Mouse (Mus musculus) limb, embryonic 14.5 days (tissue): ENCODE data around the gene Scn3b. TPM values are rescaled to one million over a fixed set of nuclear protein-coding genes. Genes with fewer than 3 reads are reported as not detected.

Experiments used
- ATAC-seq: fragments of 200-750 bp; cut with Nextera tagmentation; 2 replicates; pipeline ENCODE4 v1.8.0; 2017; ENCODE audit warnings: low read depth, moderate number of reproducible peaks, moderate TSS enrichment; ENCODE audit not compliant: low FRiP score
- DNase-seq: peaks from one replicate; pipeline ENCODE4 v3.0.0-alpha.2; 2015; ENCODE audit warnings: low spot score
- H3K27ac ChIP-seq: fragments of 300-500 bp; sonication (generic); replicated peaks from 2 replicates; pipeline ENCODE4 v1.5.1; 2014; ENCODE audit warnings: low read depth, mild to moderate bottlenecking, low read length, moderate library complexity, mixed read lengths
- H3K27me3 ChIP-seq: fragments of 300-500 bp; sonication (generic); 2 replicates; pipeline ENCODE4 v1.6.1; 2014; ENCODE audit warnings: low read length, mixed read lengths; ENCODE audit not compliant: control insufficient read depth, insufficient read depth
- H3K36me3 ChIP-seq: fragments of 300-500 bp; sonication (generic); 2 replicates; pipeline ENCODE4 v1.6.1; 2014; ENCODE audit warnings: mild to moderate bottlenecking, low read length, moderate library complexity, mixed read lengths; ENCODE audit not compliant: control insufficient read depth, insufficient read depth
- H3K4me1 ChIP-seq: fragments of 300-500 bp; sonication (generic); 2 replicates; pipeline ENCODE4 v1.6.1; 2014; ENCODE audit warnings: antibody characterized with exemption, low read length, mixed read lengths; ENCODE audit not compliant: control insufficient read depth, insufficient read depth
- H3K4me2 ChIP-seq: fragments of 300-500 bp; sonication (generic); replicated peaks from 2 replicates; pipeline ENCODE4 v1.6.1; 2014; ENCODE audit warnings: low read depth, mild to moderate bottlenecking, low read length, moderate library complexity; ENCODE audit not compliant: severe bottlenecking
- H3K4me3 ChIP-seq: fragments of 300-500 bp; sonication (generic); replicated peaks from 2 replicates; pipeline ENCODE4 v1.5.1; 2014; ENCODE audit warnings: low read length
- H3K9ac ChIP-seq: fragments of 300-500 bp; sonication (generic); 2 replicates; pipeline ENCODE4 v1.6.1; 2014; ENCODE audit warnings: mild to moderate bottlenecking, low read depth, low read length, moderate library complexity; ENCODE audit not compliant: severe bottlenecking
- H3K9me3 ChIP-seq: fragments of 300-500 bp; sonication (generic); 2 replicates; pipeline ENCODE4 v1.6.1; 2016; ENCODE audit warnings: low read length; ENCODE audit not compliant: control insufficient read depth
- POLR2A ChIP-seq: fragments of 200-500 bp; IDR thresholded peaks from 2 replicates; pipeline ENCODE4 v1.8.0; 2012; ENCODE audit warnings: inconsistent platforms, mild to moderate bottlenecking, moderate library complexity, borderline replicate concordance; ENCODE audit not compliant: insufficient read depth, insufficient read length; ENCODE audit errors: extremely low read depth
- WGBS: fragments of 180-500 bp; shearing (Covaris S2); extraction: QIAGEN DNeasy Blood & Tissue Kit; methylation state at CpG from one replicate; pipeline ENCODE4 v1.1.7; 2014; 5-methylcytosine and 5-hydroxymethylcytosine counted together
- polyA plus RNA-seq, 2 experiments: library from polyadenylated mRNA; depleted of rRNA in 1 of 2; stranded (reverse) in 1 of 2; unstranded in 1 of 2; fragments of >200 nt; fragmentation: Nextera tagmentation in 1 of 2; extraction: Ambion mirVana in 1 of 2; gene quantifications; 2 replicates each; pipeline versions ENCODE4 v1.2.1 to v1.2.3; 2012 to 2014

Gene Scn3b
- polyA plus RNA-seq, 2 experiments: 14.6 to 15.8 TPM

GRCm38 (mm10) chr9:40322372-40322771, 53.4 kb downstream of the Scn3b start:
- Histone ChIP-seq H3K9me3 (no peaks in the 10 kb centered on the region), H3K27ac (no peak overlapping the region), H3K9ac (no peak overlapping the region), H3K36me3 (no peaks in the 10 kb centered on the region), H3K27me3 (no peaks in the 10 kb centered on the region), H3K4me3 (no peak overlapping the region), H3K4me2 (no peak overlapping the region), H3K4me1 (peaks cover 15% of the 10 kb centered on the region)
- DNase-seq (no peak), ATAC-seq (no peak)
- WGBS: 96% methylated on average over 3 of the region's 3 CpGs
- TF ChIP-seq POLR2A: no peak

GRCm38 (mm10) chr9:40323171-40323570, 54.2 kb downstream of the Scn3b start:
- WGBS: 89% methylated on average over 5 of the region's 5 CpGs
- no peak for TF ChIP-seq POLR2A
- no peak overlapping the region for H3K9ac ChIP-seq
- no peak overlapping the region for H3K4me2 ChIP-seq
- no peaks in the 10 kb centered on the region for H3K36me3 ChIP-seq
- no peaks in the 10 kb centered on the region for H3K27me3 ChIP-seq
- no peaks in the 10 kb centered on the region for H3K9me3 ChIP-seq
- H3K4me1 ChIP-seq: peaks cover 15% of the 10 kb centered on the region
- H3K4me3 ChIP-seq: no peak overlapping the region
- ATAC-seq (no peak), DNase-seq (no peak)
- H3K27ac ChIP-seq: no peak overlapping the region

- DNase-seq: no peak
- peaks cover 15% of the 10 kb centered on the region for H3K4me1 ChIP-seq
- 75% methylated on average over 6 of the region's 6 CpGs for WGBS
- TF ChIP-seq POLR2A: no peak
- H3K9ac ChIP-seq: no peak overlapping the region
- no peaks in the 10 kb centered on the region for H3K9me3 ChIP-seq
- no peak overlapping the region for H3K4me2 ChIP-seq
- H3K4me3 ChIP-seq: no peak overlapping the region
- no peak overlapping the region for H3K27ac ChIP-seq
- no peak for ATAC-seq
- no peaks in the 10 kb centered on the region for H3K27me3 ChIP-seq
- H3K36me3 ChIP-seq: no peaks in the 10 kb centered on the region
These were observed 54.8 kb downstream of the Scn3b start for GRCm38 (mm10) chr9:40323773-40324172.

- H3K36me3 ChIP-seq: no peaks in the 10 kb centered on the region
- H3K9ac ChIP-seq: no peak overlapping the region
- no peak overlapping the region for H3K4me3 ChIP-seq
- H3K27ac ChIP-seq: no peak overlapping the region
- DNase-seq: no peak
- WGBS: 78% methylated on average over 4 of the region's 4 CpGs
- no peaks in the 10 kb centered on the region for H3K27me3 ChIP-seq
- ATAC-seq: no peak
- no peak for TF ChIP-seq POLR2A
- H3K9me3 ChIP-seq: no peaks in the 10 kb centered on the region
- H3K4me2 ChIP-seq: no peak overlapping the region
- H3K4me1 ChIP-seq: peaks cover 15% of the 10 kb centered on the region
These were observed 55.3 kb downstream of the Scn3b start for GRCm38 (mm10) chr9:40324232-40324792.

GRCm38 (mm10) chr9:40324826-40325225, 55.8 kb downstream of the Scn3b start:
- Histone ChIP-seq H3K9ac (no peak overlapping the region), H3K4me3 (no peak overlapping the region), H3K4me1 (peaks cover 15% of the 10 kb centered on the region), H3K9me3 (no peaks in the 10 kb centered on the region), H3K36me3 (no peaks in the 10 kb centered on the region), H3K27me3 (no peaks in the 10 kb centered on the region), H3K27ac (no peak overlapping the region), H3K4me2 (no peak overlapping the region)
- 93% methylated on average over 6 of the region's 6 CpGs for WGBS
- DNase-seq: no peak
- no peak for TF ChIP-seq POLR2A
- ATAC-seq: no peak
